Mouse (Mus musculus): Measurements from ENCODE around the gene Olfr1201.

DNA sequence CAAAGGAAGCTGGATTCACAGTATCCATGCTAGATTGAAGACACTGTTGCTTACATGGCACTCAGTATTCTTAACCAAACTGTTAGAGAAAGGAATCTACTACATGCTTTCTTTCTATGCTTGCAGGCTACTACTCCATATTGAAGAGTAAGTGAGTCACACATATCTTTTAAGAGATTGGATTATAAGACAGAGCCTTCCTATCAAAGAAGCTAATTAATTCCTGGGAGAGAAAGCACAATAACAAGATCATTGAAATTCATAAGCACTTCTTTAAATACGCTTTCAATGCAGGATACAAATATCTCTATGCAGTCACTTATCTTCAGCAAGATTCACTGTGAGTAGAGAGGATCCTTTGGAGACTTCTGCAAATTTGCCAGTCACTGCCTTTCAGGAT, 21.4 kb downstream of the Olfr1201 start, which contains the start of gene Olfr1202:
- no peak for TF ChIP-seq CTCF (IDR thresholded peaks at IDR 0.05)
- no peak for TF ChIP-seq EP300 (IDR thresholded peaks at IDR 0.05)
